Mouse (Mus musculus) kidney, postnatal 0 days (tissue): ENCODE data around the gene Tnfaip8l2. TPM values are rescaled to one million over a fixed set of nuclear protein-coding genes. Genes with fewer than 3 reads are reported as not detected.

ENCODE experiments used
- ATAC-seq: fragments of 200-750 bp; cut with Nextera tagmentation; replicated peaks from 2 replicates; pipeline ENCODE4 v1.8.0; 2017; ENCODE audit warnings: low read depth, moderate number of reproducible peaks, moderate TSS enrichment, moderate library complexity; ENCODE audit not compliant: low FRiP score
- DNase-seq: peaks from one replicate; pipeline ENCODE4 v3.0.0-alpha.2; 2016; ENCODE audit warnings: low spot score
- H3K27ac ChIP-seq: fragments of 300-500 bp; sonication (generic); 2 replicates; pipeline ENCODE4 v1.5.1; 2014; ENCODE audit warnings: mild to moderate bottlenecking
- H3K27me3 ChIP-seq: fragments of 300-500 bp; sonication (generic); 2 replicates; pipeline ENCODE4 v1.6.1; 2014; ENCODE audit warnings: low read length, mixed read lengths; ENCODE audit not compliant: insufficient read depth
- H3K36me3 ChIP-seq: fragments of 300-500 bp; sonication (generic); 2 replicates; pipeline ENCODE4 v1.6.1; 2014; ENCODE audit warnings: low read length, mixed read lengths; ENCODE audit not compliant: insufficient read depth
- H3K4me1 ChIP-seq: fragments of 300-500 bp; sonication (generic); replicated peaks from 2 replicates; pipeline ENCODE4 v1.6.1; 2014; ENCODE audit warnings: antibody characterized with exemption, low read length, mixed read lengths; ENCODE audit not compliant: insufficient read depth
- H3K4me2 ChIP-seq: fragments of 300-500 bp; sonication (generic); 2 replicates; pipeline ENCODE4 v1.6.1; 2014; ENCODE audit warnings: mild to moderate bottlenecking, low read length, moderate library complexity, mixed read lengths
- H3K4me3 ChIP-seq: fragments of 300-500 bp; sonication (generic); replicated peaks from 2 replicates; pipeline ENCODE4 v1.5.1; 2014; ENCODE audit warnings: low read depth, low read length
- H3K9ac ChIP-seq: fragments of 300-500 bp; sonication (generic); 2 replicates; pipeline ENCODE4 v1.6.1; 2014; ENCODE audit warnings: low read depth, low read length
- H3K9me3 ChIP-seq: fragments of 300-500 bp; sonication (generic); replicated peaks from 2 replicates; pipeline ENCODE4 v1.6.1; 2016; ENCODE audit warnings: low read length, inconsistent platforms, mixed read lengths
- CTCF ChIP-seq: IDR thresholded peaks from 2 replicates; pipeline ENCODE4 v1.5.1; 2016; ENCODE audit warnings: antibody characterized with exemption, low read depth, mild to moderate bottlenecking, moderate library complexity
- WGBS: fragments of 180-500 bp; shearing (Covaris S2); extraction: QIAGEN DNeasy Blood & Tissue Kit; methylation state at CpG from one replicate; pipeline ENCODE4 v1.1.7; 2014; 5-methylcytosine and 5-hydroxymethylcytosine counted together
- polyA plus RNA-seq: library from polyadenylated mRNA; unstranded; fragments of >200 nt; fragmentation: Nextera tagmentation; extraction: Ambion mirVana; gene quantifications from 2 replicates; pipeline ENCODE4 v1.2.1, GENCODE M21; 2015

The Tnfaip8l2 gene
- polyA plus RNA-seq, 1 experiment from 2014 or later, result 3.6 TPM

- TF ChIP-seq CTCF, result peak; percentile 94
- Histone ChIP-seq H3K4me2 (no peak overlapping the region), H3K27me3 (no peaks in the 10 kb centered on the region), H3K9ac (no peak overlapping the region), H3K4me1 (no peaks in the 10 kb centered on the region), H3K9me3 (no peaks in the 10 kb centered on the region), H3K27ac (no peak overlapping the region), H3K4me3 (no peak overlapping the region), H3K36me3 (peaks cover 7% of the 10 kb centered on the region)
- DNase-seq, result peak; percentile 87
- peak; percentile 52; the same call in 1 of the 2 replicates for ATAC-seq
- WGBS, result 9% methylated on average over 5 of the region's 5 CpGs
Measured at GRCm38 (mm10) chr3:95142617-95143011, 454 bp upstream of the Tnfaip8l2 start.

GRCm38 (mm10) chr3:95141474-95141873 lies 686 bp downstream of the Tnfaip8l2 start:
- TF ChIP-seq CTCF, result no peak
- ATAC-seq (no peak), DNase-seq (no peak)
- H3K27ac ChIP-seq, result no peak overlapping the region
- H3K4me1 ChIP-seq, result no peaks in the 10 kb centered on the region
- no peaks in the 10 kb centered on the region for H3K27me3 ChIP-seq
- H3K4me2 ChIP-seq, result no peak overlapping the region
- H3K36me3 ChIP-seq, result peaks cover 7% of the 10 kb centered on the region
- H3K9ac ChIP-seq, result no peak overlapping the region
- H3K9me3 ChIP-seq, result no peaks in the 10 kb centered on the region
- H3K4me3 ChIP-seq, result no peak overlapping the region
- 94% methylated on average over 9 of the region's 9 CpGs for WGBS

- ATAC-seq (no peak), DNase-seq (no peak)
- peaks cover 7% of the 10 kb centered on the region for H3K36me3 ChIP-seq
- WGBS, result 95% methylated on average over 6 of the region's 6 CpGs
- H3K27ac ChIP-seq, result no peak overlapping the region
- no peaks in the 10 kb centered on the region for H3K9me3 ChIP-seq
- H3K4me2 ChIP-seq, result no peak overlapping the region
- no peak for TF ChIP-seq CTCF
- no peaks in the 10 kb centered on the region for H3K27me3 ChIP-seq
- no peak overlapping the region for H3K4me3 ChIP-seq
- H3K9ac ChIP-seq, result no peak overlapping the region
- H3K4me1 ChIP-seq, result 0 out of 2 replicates have a peak, but pooled peaks cover 1% of the 10 kb centered on the region
Measured at GRCm38 (mm10) chr3:95140795-95141194, 1.4 kb downstream of the Tnfaip8l2 start.

- Histone ChIP-seq H3K9me3 (no peaks in the 10 kb centered on the region), H3K4me1 (peaks cover 7% of the 10 kb centered on the region; the same call in 1 of the 2 replicates), H3K36me3 (peaks cover 7% of the 10 kb centered on the region), H3K27ac (no peak overlapping the region), H3K4me2 (no peak overlapping the region), H3K9ac (no peak overlapping the region), H3K4me3 (no peak overlapping the region), H3K27me3 (no peaks in the 10 kb centered on the region)
- ATAC-seq (no peak; the same call in 1 of the 2 replicates), DNase-seq (no peak)
- WGBS, result 70% methylated on average over 18 of the region's 18 CpGs
- no peak for TF ChIP-seq CTCF
Measured at GRCm38 (mm10) chr3:95140289-95140595, 1.9 kb downstream of the Tnfaip8l2 start.

GRCm38 (mm10) chr3:95139586-95140288 lies 2.4 kb downstream of the Tnfaip8l2 start:
- no peak overlapping the region for H3K4me2 ChIP-seq
- WGBS, result 73% methylated on average over 25 of the region's 25 CpGs

GRCm38 (mm10) chr3:95136336-95136735 lies 5.8 kb downstream of the Tnfaip8l2 start:
- H3K4me3 ChIP-seq, result no peak overlapping the region
- H3K36me3 ChIP-seq, result peaks cover 7% of the 10 kb centered on the region
- no peaks in the 10 kb centered on the region for H3K27me3 ChIP-seq
- H3K9me3 ChIP-seq, result no peaks in the 10 kb centered on the region
- H3K27ac ChIP-seq, result no peak overlapping the region
- no peak for TF ChIP-seq CTCF
- DNase-seq (no peak), ATAC-seq (no peak)
- H3K4me1 ChIP-seq, result peaks cover 12% of the 10 kb centered on the region
- 94% methylated on average over 3 of the region's 3 CpGs for WGBS
- H3K4me2 ChIP-seq, result no peak overlapping the region
- H3K9ac ChIP-seq, result no peak overlapping the region

More at GRCm38 (mm10) chr3:95139586-95140288, 2.4 kb downstream of the Tnfaip8l2 start:
- no peak for TF ChIP-seq CTCF
- no peak overlapping the region for H3K4me3 ChIP-seq
- peaks cover 7% of the 10 kb centered on the region for H3K36me3 ChIP-seq
- no peak for DNase-seq
- no peaks in the 10 kb centered on the region for H3K9me3 ChIP-seq
- no peak overlapping the region for H3K9ac ChIP-seq
- peak; percentile 31; the same call in 1 of the 2 replicates for ATAC-seq
- no peak overlapping the region for H3K27ac ChIP-seq
- peaks cover 7% of the 10 kb centered on the region; the same call in 1 of the 2 replicates for H3K4me1 ChIP-seq
- H3K27me3 ChIP-seq, result no peaks in the 10 kb centered on the region
